16 mouse cellular contexts compared by ENCODE assay signal in genomic region chr11:51850741-51851330, GRCm38 (mm10).
"Had no signal": no experiment of that assay in that cellular context is flagged by ENCODE, and none has a peak within 500 bp of the region (broad histone marks: within the 10 kb centered on the region; RNA-seq: fewer than 3 reads in every experiment).

No protein-coding gene starts in this region.

- H3K4me3 ChIP-seq: intestine, embryonic 15.5 days; liver, embryonic 12.5 days; liver, embryonic 15.5 days; midbrain, embryonic 13.5 days had no signal

- H3K36me3 ChIP-seq: intestine, embryonic 15.5 days; liver, embryonic 12.5 days; liver, embryonic 15.5 days; midbrain, embryonic 13.5 days had no signal

- H3K27ac ChIP-seq: intestine, embryonic 15.5 days; liver, embryonic 12.5 days; liver, embryonic 15.5 days; macrophage; midbrain, embryonic 13.5 days; stomach, postnatal 0 days had no signal

- H3K27me3 ChIP-seq: intestine, embryonic 15.5 days; liver, embryonic 15.5 days had no signal

- ATAC-seq: intestine, embryonic 15.5 days; liver, embryonic 12.5 days; midbrain, embryonic 13.5 days; midbrain, embryonic 16.5 days had no signal

- H3K9me3 ChIP-seq: intestine, embryonic 15.5 days; liver, embryonic 12.5 days; liver, embryonic 15.5 days; midbrain, embryonic 13.5 days had no signal

- DNase-seq: kidney, adult 11 months; kidney, adult 9 months; kidney, postnatal 36 days; liver; lung, adult 18-20 months; lung, postnatal 14 days; thymus, adult 2 months; thymus, postnatal 14 days; thymus, postnatal 4 days had no signal

- H3K9ac ChIP-seq: intestine, embryonic 15.5 days; liver, embryonic 12.5 days; liver, embryonic 15.5 days; midbrain, embryonic 13.5 days had no signal

- H3K4me2 ChIP-seq: intestine, embryonic 15.5 days; liver, embryonic 12.5 days; liver, embryonic 15.5 days; midbrain, embryonic 13.5 days had no signal
